In the genomic region with DNA sequence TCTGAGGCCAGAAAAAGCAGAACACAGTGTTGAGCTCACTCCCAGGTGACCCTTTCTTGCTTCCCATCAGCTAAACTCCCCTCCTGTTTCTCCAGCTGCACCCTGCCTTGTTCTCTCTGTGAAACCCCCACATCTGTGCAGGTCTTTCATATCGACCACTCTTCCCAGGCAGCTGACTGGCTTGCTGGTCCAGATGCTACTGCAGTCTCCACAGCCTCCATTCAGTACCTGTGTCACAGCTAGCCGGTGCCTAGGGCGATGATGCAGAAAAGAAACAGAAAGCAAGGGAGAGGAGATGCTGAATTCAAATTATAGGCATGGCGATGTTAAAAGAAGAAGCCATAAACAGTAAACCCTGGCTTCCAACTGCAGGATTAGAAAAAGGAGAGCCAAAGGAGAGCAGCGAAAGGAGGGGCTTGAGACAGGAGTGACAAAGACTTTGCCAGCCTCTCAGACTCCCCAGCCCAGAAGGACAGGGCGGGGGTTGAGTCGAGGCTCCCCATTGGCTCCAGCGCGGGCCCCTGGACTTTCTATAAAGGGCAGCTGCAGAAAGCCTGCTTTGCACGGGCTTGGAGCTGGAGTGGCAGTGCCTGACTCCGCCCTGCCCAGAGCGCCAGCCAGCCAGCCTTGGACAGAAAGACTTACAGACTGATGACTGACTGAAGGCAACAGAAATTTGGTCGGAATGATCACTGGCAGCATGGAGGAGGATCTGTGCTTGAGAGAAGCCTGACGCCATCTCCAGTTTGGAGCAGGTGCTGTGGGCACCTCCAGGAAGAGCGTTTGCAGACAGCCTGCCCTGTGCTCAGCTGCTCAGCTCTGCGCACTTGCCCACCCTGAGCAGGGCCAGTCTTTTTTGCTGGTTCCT, we compare ENCODE assay signal across 9 mouse cellular contexts. TPM values are rescaled to one million over a fixed set of nuclear protein-coding genes. Genes with fewer than 3 reads are reported as not detected.
A peak's percentile ranks its signal among the peaks of the same experiment; 100 is the strongest.
DNase-seq lines count a peak whose midpoint lies in the region; ATAC-seq and TF ChIP-seq lines count a peak whose summit lies in the region.
"Had no signal": no experiment of that assay in that cellular context is flagged by ENCODE, and none has a peak within 500 bp of the region (broad histone marks: within the 10 kb centered on the region; RNA-seq: fewer than 3 reads in every experiment).

A gene (plus strand): TSS at position 535 of the 868 bp plus-strand sequence.

- H3K79me2 ChIP-seq in heart, adult 2 months (replicated peaks; ENCODE audit: control insufficient read depth, insufficient read depth, low read length) = no peaks in the 10 kb centered on the region

- H3K27me3 ChIP-seq in lung, embryonic 15.5 days = no peaks in the 10 kb centered on the region
- H3K27me3 ChIP-seq in embryonic facial prominence, embryonic 12.5 days = 0 out of 2 replicates have a peak, but pooled peaks cover 8% of the 10 kb centered on the region
- no peaks in the 10 kb centered on the region for H3K27me3 ChIP-seq in heart, adult 2 months (ENCODE audit: control insufficient read depth, insufficient read depth, low read length)
- no peaks in the 10 kb centered on the region for H3K27me3 ChIP-seq in kidney, postnatal 0 days (ENCODE audit: insufficient read depth, low read length)
- no peaks in the 10 kb centered on the region for H3K27me3 ChIP-seq in limb, embryonic 14.5 days (ENCODE audit: control insufficient read depth, insufficient read depth, low read length)
- H3K27me3 ChIP-seq: CH12.LX had no signal

- no peaks in the 10 kb centered on the region for H3K9me3 ChIP-seq in lung, embryonic 15.5 days
- H3K9me3 ChIP-seq in embryonic facial prominence, embryonic 12.5 days = no peaks in the 10 kb centered on the region
- no peaks in the 10 kb centered on the region for H3K9me3 ChIP-seq in kidney, postnatal 0 days (replicated peaks; ENCODE audit: low read length)
- no peaks in the 10 kb centered on the region for H3K9me3 ChIP-seq in limb, embryonic 14.5 days (ENCODE audit: control insufficient read depth, low read length)

- H3K4me2 ChIP-seq in lung, embryonic 15.5 days = peak within 1 kb of the TSS; percentile 48
- peak within 1 kb of the TSS; percentile 49 for H3K4me2 ChIP-seq in embryonic facial prominence, embryonic 12.5 days (replicated peaks)
- H3K4me2 ChIP-seq in kidney, postnatal 0 days (ENCODE audit: low read length) = peak within 1 kb of the TSS; percentile 48
- peak within 1 kb of the TSS; percentile 46 for H3K4me2 ChIP-seq in limb, embryonic 14.5 days (replicated peaks; ENCODE audit: low read depth, low read length, severe bottlenecking)

- peak; percentile 89 for ATAC-seq in lung, embryonic 15.5 days (ENCODE audit: borderline replicate concordance, extremely low read depth, low FRiP score, low TSS enrichment)
- peak; percentile 95 for ATAC-seq in embryonic facial prominence, embryonic 12.5 days (ENCODE audit: insufficient number of reproducible peaks, insufficient read depth, low FRiP score, low TSS enrichment)
- ATAC-seq in kidney, postnatal 0 days (replicated peaks; ENCODE audit: low FRiP score, low read depth) = peak; percentile 74
- ATAC-seq in limb, embryonic 14.5 days (ENCODE audit: low FRiP score, low read depth) = peak; percentile 87

- no peak for TF ChIP-seq POLR2A in lung, adult 2 months (IDR thresholded peaks at IDR 0.05; ENCODE audit: borderline replicate concordance, extremely low read depth, low read depth, low read length)
- no peak for TF ChIP-seq POLR2A in heart, adult 2 months (IDR thresholded peaks at IDR 0.05; ENCODE audit: insufficient read depth, low read depth, low read length)
- TF ChIP-seq POLR2A in limb, embryonic 14.5 days (IDR thresholded peaks at IDR 0.05; ENCODE audit: borderline replicate concordance, extremely low read depth, insufficient read depth, insufficient read length) = no peak

- WGBS in lung, embryonic 15.5 days = 28% methylated on average over 16 of the region's 16 CpGs
- 33% methylated on average over 16 of the region's 16 CpGs for WGBS in lung, adult 2 months
- 18% methylated on average over 16 of the region's 16 CpGs for WGBS in embryonic facial prominence, embryonic 12.5 days
- WGBS in heart, adult 2 months = 17% methylated on average over 16 of the region's 16 CpGs
- 31% methylated on average over 16 of the region's 16 CpGs for whole genome bisulfite sequencing in kidney, postnatal 0 days
- 28% methylated on average over 14 of the region's 16 CpGs for WGBS in limb, embryonic 14.5 days

- H3K4me3 ChIP-seq in lung, embryonic 15.5 days = peak within 1 kb of the TSS; percentile 17; the same call in 1 of the 2 replicates
- no peak within 1 kb of the TSS for H3K4me3 ChIP-seq in lung, adult 2 months (replicated peaks; ENCODE audit: extremely low read depth, low read depth, low read length)
- peak within 1 kb of the TSS; percentile 22 for H3K4me3 ChIP-seq in embryonic facial prominence, embryonic 12.5 days
- no peak within 1 kb of the TSS for H3K4me3 ChIP-seq in heart, adult 2 months
- H3K4me3 ChIP-seq in kidney, postnatal 0 days (replicated peaks; ENCODE audit: low read depth, low read length) = peak within 1 kb of the TSS; percentile 11; the same call in 1 of the 2 replicates
- peak within 1 kb of the TSS; percentile 25 for H3K4me3 ChIP-seq in limb, embryonic 14.5 days (replicated peaks; ENCODE audit: low read length)

- no peak for TF ChIP-seq CTCF in lung, adult 2 months (IDR thresholded peaks at IDR 0.05; ENCODE audit: insufficient read depth, low read length)
- TF ChIP-seq CTCF in heart, adult 2 months (IDR thresholded peaks at IDR 0.05) = no peak
- no peak for TF ChIP-seq CTCF in kidney, postnatal 0 days (IDR thresholded peaks at IDR 0.05; ENCODE audit: low read depth)

- H3K27ac ChIP-seq in lung, embryonic 15.5 days = no peak within 1 kb of the TSS
- H3K27ac ChIP-seq in embryonic facial prominence, embryonic 12.5 days = no peak within 1 kb of the TSS
- no peak within 1 kb of the TSS for H3K27ac ChIP-seq in heart, adult 2 months
- H3K27ac ChIP-seq in kidney, postnatal 0 days = no peak within 1 kb of the TSS
- no peak within 1 kb of the TSS for H3K27ac ChIP-seq in limb, embryonic 14.5 days (replicated peaks; ENCODE audit: low read depth, low read length)

- H3K36me3 ChIP-seq in lung, embryonic 15.5 days = no peaks in the 10 kb centered on the region
- no peaks in the 10 kb centered on the region for H3K36me3 ChIP-seq in embryonic facial prominence, embryonic 12.5 days
- no peaks in the 10 kb centered on the region for H3K36me3 ChIP-seq in heart, adult 2 months (ENCODE audit: control insufficient read depth, insufficient read depth, low read length)
- H3K36me3 ChIP-seq in kidney, postnatal 0 days (ENCODE audit: insufficient read depth, low read length) = no peaks in the 10 kb centered on the region
- no peaks in the 10 kb centered on the region for H3K36me3 ChIP-seq in limb, embryonic 14.5 days (ENCODE audit: control insufficient read depth, insufficient read depth, low read length)

- no peak within 1 kb of the TSS for H3K9ac ChIP-seq in lung, embryonic 15.5 days
- H3K9ac ChIP-seq in embryonic facial prominence, embryonic 12.5 days = peak within 1 kb of the TSS; percentile 30; the same call in 1 of the 2 replicates
- H3K9ac ChIP-seq in heart, adult 2 months (ENCODE audit: low read depth, low read length) = no peak within 1 kb of the TSS
- H3K9ac ChIP-seq in kidney, postnatal 0 days (ENCODE audit: low read depth, low read length) = no peak within 1 kb of the TSS
- no peak within 1 kb of the TSS for H3K9ac ChIP-seq in limb, embryonic 14.5 days (ENCODE audit: low read depth, low read length, severe bottlenecking)

- intact Hi-C loops in heart, adult 2 months (cut with DNase I) = no loop called here

- H3K4me1 ChIP-seq in lung, embryonic 15.5 days = no peaks in the 10 kb centered on the region
- no peaks in the 10 kb centered on the region for H3K4me1 ChIP-seq in lung, adult 2 months (ENCODE audit: control insufficient read depth, insufficient read depth, low read length)
- H3K4me1 ChIP-seq in embryonic facial prominence, embryonic 12.5 days = no peaks in the 10 kb centered on the region
- H3K4me1 ChIP-seq in heart, adult 2 months (ENCODE audit: control insufficient read depth, insufficient read depth, low read length) = no peaks in the 10 kb centered on the region
- H3K4me1 ChIP-seq in kidney, postnatal 0 days (replicated peaks; ENCODE audit: insufficient read depth, low read length) = no peaks in the 10 kb centered on the region
- H3K4me1 ChIP-seq in limb, embryonic 14.5 days (ENCODE audit: control insufficient read depth, insufficient read depth, low read length) = no peaks in the 10 kb centered on the region

- no peak for DNase-seq in lung, adult 2 months
- DNase-seq in heart, adult 2 months = peak; percentile 35 to 38
- DNase-seq in kidney, postnatal 0 days (ENCODE audit: low spot score) = peak; percentile 3
- peak; percentile 8 for DNase-seq in limb, embryonic 14.5 days (ENCODE audit: low spot score)
- DNase-seq in ovary, postnatal 10 days (ENCODE audit: low spot score) = peak; percentile 2
- DNase-seq in thymus, postnatal 36 days = no peak

- TF ChIP-seq EP300 in heart, adult 2 months (IDR thresholded peaks at IDR 0.05; ENCODE audit: insufficient read depth, low read depth, low read length) = no peak

RNA-seq across cellular contexts. Expression of the gene that starts here (rescaled TPM):
- 0.14 and 0.15 TPM in 2 replicates for polyA plus RNA-seq in lung, embryonic 15.5 days (2015; fragmentation: Nextera tagmentation; extraction: Ambion mirVana)
- 0.06 TPM in 1 of 2 replicates, not detected in the other for polyA plus RNA-seq in lung, adult 2 months (2012; rRNA removed)
- polyA plus RNA-seq in embryonic facial prominence, embryonic 12.5 days (2016; fragmentation: Nextera tagmentation; extraction: Ambion mirVana) = 0.32 and 0.69 TPM in 2 replicates
- under 1 TPM in 1 of 2 experiments, not detected in 1; 0.11 TPM for total RNA-seq in heart, adult 2 months (2021)
- polyA plus RNA-seq in heart, adult 2 months (2012; rRNA removed) = 0.06 and 0.10 TPM in 2 replicates
- polyA plus RNA-seq in kidney, postnatal 0 days (2015; fragmentation: Nextera tagmentation; extraction: Ambion mirVana) = 0.32 and 0.37 TPM in 2 replicates
- polyA plus RNA-seq in limb, embryonic 14.5 days (2012; rRNA removed) = 0.30 and 0.42 TPM in 2 replicates
- 0.18 and 0.51 TPM in 2 replicates for polyA plus RNA-seq in limb, embryonic 14.5 days (2014; fragmentation: Nextera tagmentation; extraction: Ambion mirVana)

Comparison
In these comparisons a context has a peak if more than half of its experiments do, and no peak if none do; other contexts are left out.
1. Peak in ATAC-seq, H3K4me3 ChIP-seq and H3K4me2 ChIP-seq in lung, embryonic 15.5 days; RNA of the gene not detected or under 1 TPM.
2. Peak in ATAC-seq, H3K4me3 ChIP-seq, H3K9ac ChIP-seq and H3K4me2 ChIP-seq in embryonic facial prominence, embryonic 12.5 days; RNA of the gene not detected or under 1 TPM.
3. Peak in DNase-seq in heart, adult 2 months; RNA of the gene not detected or under 1 TPM.
4. Peak in DNase-seq, ATAC-seq, H3K4me3 ChIP-seq and H3K4me2 ChIP-seq in kidney, postnatal 0 days; RNA of the gene not detected or under 1 TPM.
5. Peak in DNase-seq, ATAC-seq, H3K4me3 ChIP-seq and H3K4me2 ChIP-seq in limb, embryonic 14.5 days; RNA of the gene not detected or under 1 TPM.